Mouse (Mus musculus) ES-E14 (cell line): ENCODE measurements at regions not wholly inside any gene's neighbourhood (a gene's known extent, or its start where the extent isn't known, plus 50 kb on each side); places are given as distances from the start of the nearest gene placed in this dataset.

Experiments
- MAFK ChIP-seq: IDR thresholded peaks from 2 replicates; pipeline ENCODE4 v1.6.1; 2014; ENCODE audit warnings: mild to moderate bottlenecking, low read depth, low read length, inconsistent platforms; ENCODE audit not compliant: insufficient read depth
- ZC3H11A ChIP-seq: IDR thresholded peaks from 2 replicates; pipeline ENCODE4 v1.6.1; 2012; ENCODE audit warnings: low read depth, mild to moderate bottlenecking, inconsistent platforms, low read length, borderline replicate concordance
- ZNF384 ChIP-seq: IDR thresholded peaks from 2 replicates; pipeline ENCODE4 v1.6.1; 2012; ENCODE audit warnings: low read depth, low read length, inconsistent platforms

GRCm38 (mm10) chr4:8418374-8419031 is 179.7 kb upstream of the Car8 start:
- TF ChIP-seq ZNF384: no peak
- no peak for TF ChIP-seq MAFK
- no peak for TF ChIP-seq ZC3H11A
